Mouse (Mus musculus) CD4-positive, CD25-positive, alpha-beta regulatory T cell, adult 4 months (primary cell): Measurements from ENCODE around the gene Gramd4. TPM values are rescaled to one million over a fixed set of nuclear protein-coding genes. Genes with fewer than 3 reads are reported as not detected.
A peak's percentile ranks its signal among the peaks of the same experiment; 100 is the strongest.

ENCODE experiments used
- ATAC-seq: one replicate; pipeline ENCODE4 v1.8.0; 2017
- polyA plus RNA-seq, 2 experiments: library from polyadenylated mRNA; unstranded; fragments of 100-300 nt; shearing (Covaris generic); gene quantifications; one replicate each; pipeline ENCODE4 v1.2.1; 2017

The Gramd4 gene
- polyA plus RNA-seq, 2 experiments from 2014 or later: 25.3 to 25.7 TPM

- peak; percentile 52 for ATAC-seq
Measured at GRCm38 (mm10) chr15:86051152-86051551, 6.3 kb upstream of the Gramd4 start.

- no peak for ATAC-seq
Measured at GRCm38 (mm10) chr15:86051878-86052478, 5.5 kb upstream of the Gramd4 start.

GRCm38 (mm10) chr15:86053890-86054536 lies 3.5 kb upstream of the Gramd4 start:
- ATAC-seq: peak; percentile 62

GRCm38 (mm10) chr15:86054861-86055260 lies 2.6 kb upstream of the Gramd4 start:
- peak; percentile 8 for ATAC-seq

GRCm38 (mm10) chr15:86056221-86056760 lies 1.2 kb upstream of the Gramd4 start:
- no peak for ATAC-seq

GRCm38 (mm10) chr15:86057908-86058307 lies 413 bp downstream of the Gramd4 start:
- no peak for ATAC-seq

- peak; percentile 40 for ATAC-seq
Measured at GRCm38 (mm10) chr15:86058394-86058915, 960 bp downstream of the Gramd4 start.

- no peak for ATAC-seq
Measured at GRCm38 (mm10) chr15:86058931-86059834, 1.7 kb downstream of the Gramd4 start.

- ATAC-seq: no peak
Measured at GRCm38 (mm10) chr15:86059835-86060380, 2.4 kb downstream of the Gramd4 start.

GRCm38 (mm10) chr15:86060581-86060980 lies 3.1 kb downstream of the Gramd4 start:
- no peak for ATAC-seq

GRCm38 (mm10) chr15:86061221-86061620 lies 3.7 kb downstream of the Gramd4 start:
- no peak for ATAC-seq

- ATAC-seq: peak; percentile 66
Measured at GRCm38 (mm10) chr15:86061848-86062481, 4.5 kb downstream of the Gramd4 start.

GRCm38 (mm10) chr15:86064191-86064849 lies 6.8 kb downstream of the Gramd4 start:
- no peak for ATAC-seq

GRCm38 (mm10) chr15:86064850-86065229 lies 7.3 kb downstream of the Gramd4 start:
- ATAC-seq: no peak

- no peak for ATAC-seq
Measured at GRCm38 (mm10) chr15:86065367-86065766, 7.9 kb downstream of the Gramd4 start.

- ATAC-seq: no peak
Measured at GRCm38 (mm10) chr15:86066836-86067580, 9.5 kb downstream of the Gramd4 start.

- peak; percentile 92 for ATAC-seq
Measured at GRCm38 (mm10) chr15:86067581-86067910, 10.1 kb downstream of the Gramd4 start.

- no peak for ATAC-seq
Measured at GRCm38 (mm10) chr15:86067941-86068495, 10.5 kb downstream of the Gramd4 start.

- ATAC-seq: no peak
Measured at GRCm38 (mm10) chr15:86069011-86069791, 11.7 kb downstream of the Gramd4 start.

GRCm38 (mm10) chr15:86070368-86070767 lies 12.9 kb downstream of the Gramd4 start:
- ATAC-seq: no peak
